Mouse (Mus musculus) heart, adult 2 months (tissue): ENCODE measurements around the gene Traf3ip1.

Source experiments
- CTCF ChIP-seq: fragments of 200-600 bp; IDR thresholded peaks from 2 replicates; pipeline ENCODE4 v1.8.1; 2022; ENCODE audit warnings: antibody characterized with exemption, mild to moderate bottlenecking, moderate library complexity
- EP300 ChIP-seq: fragments of 200-500 bp; IDR thresholded peaks from 2 replicates; pipeline ENCODE4 v1.6.1; 2011; ENCODE audit warnings: low read depth, low read length, control low read depth; ENCODE audit not compliant: insufficient read depth
- POLR2A ChIP-seq: fragments of 200-500 bp; IDR thresholded peaks from 2 replicates; pipeline ENCODE4 v1.6.1; 2011; ENCODE audit warnings: mild to moderate bottlenecking, low read depth, low read length, control low read depth; ENCODE audit not compliant: insufficient read depth

GRCm38 (mm10) chr1:91457116-91457515, 37.3 kb upstream of the Traf3ip1 start:
- TF ChIP-seq CTCF = no peak
- no peak for TF ChIP-seq POLR2A
- no peak for TF ChIP-seq EP300
